Mouse (Mus musculus) heart, adult 2 months (tissue): ENCODE measurements around the gene Sytl1. TPM values are rescaled to one million over a fixed set of nuclear protein-coding genes. Genes with fewer than 3 reads are reported as not detected.

Source experiments
- DNase-seq, 2 experiments: peaks; one replicate each; pipeline ENCODE4 v3.0.0; 2021
- H3K27ac ChIP-seq: fragments of 200-600 bp; 2 replicates; pipeline ENCODE4 v1.8.1; 2022
- H3K27me3 ChIP-seq: fragments of 200-500 bp; 2 replicates; pipeline ENCODE4 v1.6.1; 2012; ENCODE audit warnings: mild to moderate bottlenecking, low read length, inconsistent platforms, mixed read lengths; ENCODE audit not compliant: control insufficient read depth, insufficient read depth
- H3K36me3 ChIP-seq: fragments of 200-500 bp; 2 replicates; pipeline ENCODE4 v1.6.1; 2012; ENCODE audit warnings: low read length, inconsistent platforms; ENCODE audit not compliant: control insufficient read depth, insufficient read depth
- H3K4me1 ChIP-seq: fragments of 200-500 bp; 2 replicates; pipeline ENCODE4 v1.6.1; 2011; ENCODE audit warnings: low read length; ENCODE audit not compliant: control insufficient read depth, insufficient read depth
- H3K4me3 ChIP-seq: fragments of 200-600 bp; 2 replicates; pipeline ENCODE4 v1.8.1; 2022
- H3K79me2 ChIP-seq: fragments of 200-500 bp; replicated peaks from 2 replicates; pipeline ENCODE4 v1.6.1; 2012; ENCODE audit warnings: mild to moderate bottlenecking, inconsistent platforms, low read length, moderate library complexity, mixed read lengths; ENCODE audit not compliant: control insufficient read depth, insufficient read depth
- H3K9ac ChIP-seq: fragments of 200-500 bp; 2 replicates; pipeline ENCODE4 v1.6.1; 2012; ENCODE audit warnings: low read depth, mild to moderate bottlenecking, control low read depth, inconsistent platforms, low read length, mixed read lengths
- CTCF ChIP-seq: fragments of 200-600 bp; IDR thresholded peaks from 2 replicates; pipeline ENCODE4 v1.8.1; 2022; ENCODE audit warnings: antibody characterized with exemption, mild to moderate bottlenecking, moderate library complexity
- EP300 ChIP-seq: fragments of 200-500 bp; IDR thresholded peaks from 2 replicates; pipeline ENCODE4 v1.6.1; 2011; ENCODE audit warnings: low read depth, low read length, control low read depth; ENCODE audit not compliant: insufficient read depth
- POLR2A ChIP-seq: fragments of 200-500 bp; IDR thresholded peaks from 2 replicates; pipeline ENCODE4 v1.6.1; 2011; ENCODE audit warnings: mild to moderate bottlenecking, low read depth, low read length, control low read depth; ENCODE audit not compliant: insufficient read depth
- WGBS: fragments of 180-500 bp; shearing (Covaris S2); methylation state at CpG from one replicate; pipeline ENCODE4 v1.1.7; 2018; 5-methylcytosine and 5-hydroxymethylcytosine counted together
- intact Hi-C: fragments of 180-260 bp; cut with DNase I; formaldehyde crosslinking; loops from one replicate; pipeline ENCODE4 v1.15.1; 2025
- polyA plus RNA-seq: library from polyadenylated mRNA; depleted of rRNA; stranded (reverse); fragments of >200 nt; gene quantifications from 2 replicates; pipeline ENCODE4 v1.2.3, GENCODE M21; 2012
- total RNA-seq, 2 experiments: library from RNA; stranded (reverse); gene quantifications; 2 replicates each; pipeline ENCODE4 v1.2.3; 2021

Gene Sytl1
- total and polyA plus RNA-seq, 3 experiments = 0.29 to 0.80 (median 0.61) TPM

DNA sequence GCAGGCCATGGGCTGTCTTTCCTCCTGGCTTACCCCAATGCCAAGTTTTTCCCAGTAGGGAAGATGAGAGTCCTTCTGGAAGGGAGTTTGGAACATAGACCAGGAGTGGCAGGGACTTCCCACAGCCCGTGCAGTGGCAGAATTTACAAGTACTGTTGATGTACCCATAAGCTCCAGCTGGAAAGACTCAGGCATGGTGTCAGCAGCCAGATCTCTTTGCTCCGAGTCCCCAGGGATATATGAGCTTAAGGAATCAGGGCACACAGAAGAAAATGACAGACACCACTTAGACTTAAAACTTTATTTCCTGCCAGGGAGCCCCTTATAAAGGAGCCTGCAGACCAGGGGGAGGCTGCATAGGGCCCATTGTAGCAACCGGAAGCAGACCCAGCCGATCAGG is 2.8 kb upstream of the Sytl1 start:
- H3K79me2 ChIP-seq = no peaks in the 10 kb centered on the region
- DNase-seq = peak in 1 of 2 experiments; percentile 42
- no peak overlapping the region for H3K9ac ChIP-seq
- H3K27me3 ChIP-seq = no peaks in the 10 kb centered on the region
- H3K4me3 ChIP-seq = no peak overlapping the region
- peak overlapping the region; percentile 7; the same call in 1 of the 2 replicates for H3K27ac ChIP-seq
- H3K36me3 ChIP-seq = no peaks in the 10 kb centered on the region; the same call in 1 of the 2 replicates
- H3K4me1 ChIP-seq = peaks cover 13% of the 10 kb centered on the region
- 68% methylated on average over 4 of the region's 4 CpGs for WGBS
- TF ChIP-seq CTCF (no peak), POLR2A (no peak), EP300 (no peak)
- intact Hi-C loops = no loop called here

DNA sequence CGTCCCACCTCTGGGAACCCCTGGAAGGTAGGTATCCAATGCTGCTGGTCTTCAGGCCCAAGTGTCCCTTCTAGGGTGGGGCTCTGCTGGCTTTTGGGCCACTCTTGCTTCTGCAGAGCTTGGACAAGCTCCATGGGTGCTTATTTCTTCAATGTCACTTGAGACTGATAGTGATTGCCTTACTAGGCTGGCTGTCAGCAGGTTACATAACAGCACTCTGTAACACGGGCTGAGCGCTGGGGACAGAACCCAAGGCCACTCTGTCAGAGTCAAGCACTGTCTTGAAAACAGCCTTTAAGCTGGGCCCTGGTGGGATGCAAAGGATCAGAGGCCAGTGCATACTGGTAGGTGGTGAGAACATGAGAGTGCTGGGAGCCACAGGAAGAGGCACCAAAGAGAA is 2.4 kb upstream of the Sytl1 start:
- no peak for TF ChIP-seq POLR2A
- TF ChIP-seq EP300 = no peak
- no peak for TF ChIP-seq CTCF
- DNase-seq = no peak
- Histone ChIP-seq H3K9ac (no peak overlapping the region), H3K36me3 (no peaks in the 10 kb centered on the region; the same call in 1 of the 2 replicates), H3K27ac (no peak overlapping the region), H3K79me2 (no peaks in the 10 kb centered on the region), H3K4me3 (no peak overlapping the region), H3K4me1 (peaks cover 13% of the 10 kb centered on the region), H3K27me3 (no peaks in the 10 kb centered on the region)
- 68% methylated on average over 3 of the region's 3 CpGs for WGBS
- intact Hi-C loops = no loop called here

DNA sequence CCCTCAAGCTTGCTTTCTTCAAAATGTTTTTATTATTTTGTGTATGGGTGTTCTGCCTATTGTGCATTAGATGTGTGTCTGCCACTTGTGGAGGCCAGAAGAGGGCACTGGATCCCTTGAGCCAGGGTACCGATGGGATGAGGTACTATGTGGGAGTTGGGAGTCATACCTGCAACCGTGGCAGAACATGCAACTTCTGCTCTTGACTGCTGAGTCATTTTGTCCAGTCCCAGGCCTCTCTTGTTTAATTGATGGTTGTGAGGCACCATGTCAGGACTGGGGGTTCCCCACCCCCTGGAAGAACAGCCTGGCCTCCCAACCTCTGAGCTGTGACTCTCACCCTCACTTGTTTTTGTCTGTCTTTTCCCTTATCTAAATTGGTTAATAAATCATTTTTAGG is 1.6 kb upstream of the Sytl1 start:
- Histone ChIP-seq H3K36me3 (no peaks in the 10 kb centered on the region), H3K27me3 (no peaks in the 10 kb centered on the region), H3K4me1 (peaks cover 8% of the 10 kb centered on the region), H3K9ac (no peak overlapping the region), H3K79me2 (no peaks in the 10 kb centered on the region), H3K4me3 (no peak overlapping the region), H3K27ac (no peak overlapping the region)
- intact Hi-C loops = no loop called here
- TF ChIP-seq EP300 = no peak
- no peak for TF ChIP-seq POLR2A
- TF ChIP-seq CTCF = no peak
- DNase-seq = no peak
- 95% methylated on average over 2 of the region's 2 CpGs for WGBS

DNA sequence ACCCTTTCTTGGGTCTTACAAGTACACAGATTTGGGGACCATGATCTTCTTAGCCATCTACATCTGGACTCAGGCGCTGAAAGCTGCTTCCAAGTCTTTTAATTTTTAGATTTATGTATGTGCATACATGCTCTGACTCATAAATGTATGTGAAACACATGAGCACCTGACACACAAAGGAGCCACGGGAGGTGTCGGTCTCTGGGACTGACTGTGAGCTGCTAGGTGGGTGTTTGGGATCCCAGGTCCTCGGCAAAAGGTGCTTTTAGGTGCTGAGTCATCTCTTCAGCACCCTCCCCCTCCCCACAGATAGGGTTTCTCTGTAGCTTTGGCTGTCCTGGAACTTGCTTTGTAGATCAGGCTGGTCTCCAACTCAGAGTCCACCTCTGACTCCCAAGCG is 843 bp upstream of the Sytl1 start:
- WGBS = 91% methylated on average over 5 of the region's 5 CpGs
- Histone ChIP-seq H3K27ac (no peak overlapping the region), H3K27me3 (no peaks in the 10 kb centered on the region), H3K79me2 (no peaks in the 10 kb centered on the region), H3K4me3 (no peak overlapping the region), H3K36me3 (no peaks in the 10 kb centered on the region), H3K9ac (no peak overlapping the region), H3K4me1 (peaks cover 3% of the 10 kb centered on the region)
- no peak for DNase-seq
- intact Hi-C loops = no loop called here
- TF ChIP-seq POLR2A (no peak), CTCF (no peak), EP300 (no peak)

DNA sequence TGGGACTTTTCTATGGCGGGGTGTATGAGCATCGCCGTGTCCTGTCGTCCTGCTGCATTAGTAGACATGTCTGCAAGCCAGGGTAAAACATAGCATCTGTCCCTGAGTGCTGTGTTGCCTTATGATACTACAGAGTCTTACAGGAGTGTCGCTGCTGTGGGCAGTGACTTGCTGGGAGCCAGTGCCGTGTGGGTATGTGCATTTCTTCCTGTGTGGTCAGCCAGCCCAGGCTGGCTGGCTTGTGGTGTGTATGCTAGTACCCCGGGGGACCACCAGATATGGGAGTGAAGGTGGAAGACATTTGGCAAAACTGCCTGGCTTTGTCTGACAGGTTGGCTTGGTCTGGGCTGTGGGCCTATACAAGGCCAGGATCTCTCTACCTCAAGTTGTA is 543 bp downstream of the Sytl1 start:
- intact Hi-C loops = no loop called here
- Histone ChIP-seq H3K27ac (no peak overlapping the region), H3K9ac (no peak overlapping the region), H3K4me1 (peaks cover 3% of the 10 kb centered on the region), H3K4me3 (no peak overlapping the region), H3K79me2 (no peaks in the 10 kb centered on the region), H3K36me3 (no peaks in the 10 kb centered on the region), H3K27me3 (no peaks in the 10 kb centered on the region)
- no peak for DNase-seq
- 65% methylated on average over 7 of the region's 7 CpGs for WGBS
- TF ChIP-seq POLR2A (no peak), EP300 (no peak), CTCF (no peak)

DNA sequence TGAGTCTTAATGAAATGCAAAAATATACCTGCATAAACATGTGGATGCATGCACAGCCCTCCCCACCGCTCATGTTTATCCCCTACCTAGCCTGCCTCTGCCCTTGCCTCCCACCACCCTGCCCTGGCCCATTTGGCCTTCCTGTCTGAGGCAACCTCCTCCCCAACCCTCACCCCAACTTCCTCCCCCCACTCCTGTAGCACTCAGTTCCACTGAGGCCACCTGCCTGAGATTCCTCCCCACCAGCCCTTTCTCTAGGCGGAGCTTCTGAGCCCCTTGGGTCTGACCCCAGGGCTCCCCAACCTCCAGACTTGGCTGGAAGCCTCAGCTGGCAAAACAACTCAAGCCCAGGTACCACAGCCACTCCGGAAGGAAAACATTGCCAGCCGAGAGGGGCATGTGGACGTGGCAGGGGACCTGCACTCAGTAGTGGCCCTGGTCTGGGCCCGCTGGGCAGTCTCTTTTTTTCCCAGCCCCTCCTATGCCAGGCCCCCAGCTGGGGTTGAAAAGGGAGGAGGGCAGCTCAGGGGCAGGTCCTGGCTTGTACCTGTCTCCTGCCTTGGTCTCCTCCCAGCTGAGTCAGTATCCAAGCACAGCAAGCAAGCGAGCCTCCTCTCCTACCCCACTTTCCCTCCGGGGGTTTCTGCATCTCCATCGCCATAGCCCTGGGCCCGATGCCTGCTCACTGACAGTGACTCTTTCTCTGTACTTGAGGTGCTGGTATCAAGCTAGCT is 1.1 kb downstream of the Sytl1 start:
- DNase-seq = no peak
- 61% methylated on average over 10 of the region's 10 CpGs for WGBS

More for the DNA sequence above, 1.1 kb downstream of the Sytl1 start:
- Histone ChIP-seq H3K4me3 (no peak overlapping the region), H3K27me3 (no peaks in the 10 kb centered on the region), H3K36me3 (no peaks in the 10 kb centered on the region), H3K27ac (no peak overlapping the region), H3K79me2 (no peaks in the 10 kb centered on the region), H3K9ac (no peak overlapping the region), H3K4me1 (peaks cover 3% of the 10 kb centered on the region)
- TF ChIP-seq CTCF = no peak
- no peak for TF ChIP-seq POLR2A
- no peak for TF ChIP-seq EP300
- intact Hi-C loops = no loop called here
